Mouse (Mus musculus) ES-Bruce4 (cell line): Measurements from ENCODE around the gene Tdp2. TPM values are rescaled to one million over a fixed set of nuclear protein-coding genes. Genes with fewer than 3 reads are reported as not detected.

Source experiments
- H3K27ac ChIP-seq: 2 replicates; pipeline ENCODE4 v1.5.1; 2012; ENCODE audit warnings: low read length, inconsistent platforms; ENCODE audit not compliant: insufficient read depth
- H3K27me3 ChIP-seq: 2 replicates; pipeline ENCODE4 v1.6.1; 2012; ENCODE audit warnings: mild to moderate bottlenecking, low read length, inconsistent platforms; ENCODE audit not compliant: control insufficient read depth, poor library complexity, insufficient read depth, severe bottlenecking
- H3K36me3 ChIP-seq: 2 replicates; pipeline ENCODE4 v1.6.1; 2012; ENCODE audit warnings: inconsistent platforms, mild to moderate bottlenecking, low read length, moderate library complexity; ENCODE audit not compliant: control insufficient read depth, poor library complexity, insufficient read depth, severe bottlenecking
- H3K4me1 ChIP-seq: one replicate; pipeline ENCODE4 v1.8.1; 2011; ENCODE audit warnings: low read length; ENCODE audit not compliant: control insufficient read depth, insufficient read depth
- H3K4me3 ChIP-seq: 2 replicates; pipeline ENCODE4 v1.5.1; 2011; ENCODE audit warnings: low read depth, mild to moderate bottlenecking, low read length
- H3K9ac ChIP-seq: 2 replicates; pipeline ENCODE4 v1.6.1; 2012; ENCODE audit warnings: low read depth, mild to moderate bottlenecking, inconsistent platforms; ENCODE audit not compliant: poor library complexity, severe bottlenecking
- H3K9me3 ChIP-seq: replicated peaks from 2 replicates; pipeline ENCODE4 v1.6.1; 2012; ENCODE audit warnings: mild to moderate bottlenecking, low read length, inconsistent platforms; ENCODE audit not compliant: control insufficient read depth, poor library complexity, insufficient read depth, severe bottlenecking
- CTCF ChIP-seq: IDR thresholded peaks from one replicate; pipeline ENCODE4 v1.8.1; 2011; ENCODE audit warnings: low read depth, low read length
- EP300 ChIP-seq: IDR thresholded peaks from 2 replicates; pipeline ENCODE4 v1.6.1; 2011; ENCODE audit warnings: low read depth, low read length; ENCODE audit not compliant: insufficient read depth
- POLR2A ChIP-seq: IDR thresholded peaks from one replicate; pipeline ENCODE4 v1.8.1; 2011; ENCODE audit warnings: low read length; ENCODE audit not compliant: insufficient read depth
- polyA plus RNA-seq: library from polyadenylated mRNA; stranded (reverse); fragments of >200 nt; gene quantifications from 2 replicates; pipeline ENCODE4 v1.2.4, GENCODE M21; 2011; ENCODE audit warnings: low read depth; ENCODE audit not compliant: missing spikeins, insufficient read depth, insufficient read length

Tdp2 gene
- polyA plus RNA-seq, 1 experiment = 95.8 TPM

DNA sequence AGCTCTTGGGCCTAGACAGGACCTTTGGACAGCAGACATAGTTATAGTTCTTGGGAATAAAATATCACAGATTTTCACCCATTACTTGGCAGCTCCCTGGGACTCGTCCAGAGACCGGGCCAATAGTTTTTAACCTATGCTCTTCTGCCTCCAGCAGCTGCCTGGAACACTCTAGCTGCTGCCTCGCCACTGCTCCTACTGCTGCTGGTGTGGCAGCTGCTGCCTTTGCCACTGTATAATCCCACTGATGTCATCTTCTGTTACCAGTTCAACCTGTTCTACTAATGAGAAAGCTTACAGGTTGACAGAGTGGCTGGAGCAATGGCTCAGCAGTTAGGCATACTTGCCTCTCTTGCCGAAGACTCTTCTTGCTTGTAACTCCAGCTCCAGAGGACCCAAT is 17.8 kb downstream of the Tdp2 start:
- Histone ChIP-seq H3K9me3 (no peaks in the 10 kb centered on the region), H3K4me1 (no peaks in the 10 kb centered on the region), H3K27me3 (no peaks in the 10 kb centered on the region), H3K27ac (no peak overlapping the region), H3K4me3 (no peak overlapping the region), H3K9ac (no peak overlapping the region), H3K36me3 (no peaks in the 10 kb centered on the region)
- no peak for TF ChIP-seq EP300

DNA sequence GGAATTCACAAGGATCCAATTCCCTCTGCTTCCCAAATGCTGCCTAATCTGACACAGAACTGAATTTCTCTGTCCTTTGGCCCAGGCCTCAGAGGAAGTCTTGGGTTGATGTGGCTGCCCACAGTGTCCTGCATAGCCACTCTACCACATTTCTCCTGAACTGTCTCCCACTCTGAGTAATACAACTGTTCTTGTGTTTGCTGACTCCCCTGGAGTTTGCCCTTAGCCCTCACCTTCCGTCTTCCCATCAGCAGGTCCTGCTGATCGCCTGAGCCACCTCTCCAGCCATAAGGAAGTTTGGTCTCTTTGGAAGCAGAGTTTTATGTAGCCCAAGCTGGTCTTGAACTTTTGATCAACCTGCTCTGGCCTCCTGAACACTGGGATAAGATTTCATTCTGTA is 20.5 kb downstream of the Tdp2 start:
- H3K4me3 ChIP-seq = no peak overlapping the region
- no peaks in the 10 kb centered on the region for H3K36me3 ChIP-seq
- TF ChIP-seq POLR2A = no peak
- TF ChIP-seq CTCF = no peak
- no peak for TF ChIP-seq EP300
- H3K9ac ChIP-seq = no peak overlapping the region
- H3K27me3 ChIP-seq = no peaks in the 10 kb centered on the region
- no peak overlapping the region for H3K27ac ChIP-seq
- H3K4me1 ChIP-seq = no peaks in the 10 kb centered on the region
- H3K9me3 ChIP-seq = no peaks in the 10 kb centered on the region

DNA sequence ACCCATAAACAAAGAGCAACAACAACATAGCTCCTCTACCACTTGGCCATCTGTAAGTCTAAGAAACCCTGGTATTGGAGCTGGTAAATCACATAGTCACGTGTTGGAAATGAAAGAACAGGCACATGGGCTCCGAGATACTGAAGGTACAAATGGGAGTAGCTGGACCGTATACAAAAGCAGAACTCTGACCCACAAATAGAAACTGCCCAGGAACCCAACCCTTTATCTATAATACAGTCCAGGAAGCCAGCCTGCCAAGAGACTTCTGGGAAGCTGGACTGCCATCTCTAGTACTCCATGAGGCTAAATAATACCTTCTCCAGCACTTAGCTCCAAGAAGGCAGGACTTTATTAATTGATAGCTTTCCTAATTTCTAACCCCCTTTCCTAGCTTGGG is 21.1 kb downstream of the Tdp2 start:
- no peaks in the 10 kb centered on the region for H3K36me3 ChIP-seq
- H3K27ac ChIP-seq = no peak overlapping the region
- no peaks in the 10 kb centered on the region for H3K27me3 ChIP-seq
- no peak overlapping the region for H3K9ac ChIP-seq
- no peaks in the 10 kb centered on the region for H3K4me1 ChIP-seq
- TF ChIP-seq POLR2A (no peak), EP300 (no peak), CTCF (no peak)
- no peaks in the 10 kb centered on the region for H3K9me3 ChIP-seq
- no peak overlapping the region for H3K4me3 ChIP-seq

DNA sequence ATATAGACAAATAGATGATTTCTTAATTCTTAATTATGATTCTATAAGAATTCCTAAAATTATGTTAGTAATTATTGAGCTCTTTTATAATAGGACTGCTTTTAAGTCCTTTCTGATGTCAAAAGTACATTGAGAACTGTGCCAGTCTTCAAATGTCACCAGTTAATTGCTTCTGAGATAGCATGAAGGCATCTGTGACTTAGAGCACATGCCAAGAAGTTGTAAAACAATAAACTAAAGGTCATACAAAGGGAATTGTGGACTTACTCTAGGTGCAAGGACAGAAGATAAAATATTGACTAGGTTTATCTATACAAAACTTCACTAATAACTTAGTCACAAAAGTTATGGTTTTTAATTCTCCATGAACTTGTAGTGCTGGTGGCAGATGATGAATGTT is 27.6 kb downstream of the Tdp2 start:
- no peak overlapping the region for H3K9ac ChIP-seq
- no peaks in the 10 kb centered on the region for H3K27me3 ChIP-seq
- no peaks in the 10 kb centered on the region for H3K9me3 ChIP-seq
- no peaks in the 10 kb centered on the region for H3K36me3 ChIP-seq
- TF ChIP-seq EP300 = no peak
- TF ChIP-seq POLR2A = no peak
- no peak for TF ChIP-seq CTCF
- H3K4me3 ChIP-seq = no peak overlapping the region
- H3K27ac ChIP-seq = no peak overlapping the region
- H3K4me1 ChIP-seq = no peaks in the 10 kb centered on the region

DNA sequence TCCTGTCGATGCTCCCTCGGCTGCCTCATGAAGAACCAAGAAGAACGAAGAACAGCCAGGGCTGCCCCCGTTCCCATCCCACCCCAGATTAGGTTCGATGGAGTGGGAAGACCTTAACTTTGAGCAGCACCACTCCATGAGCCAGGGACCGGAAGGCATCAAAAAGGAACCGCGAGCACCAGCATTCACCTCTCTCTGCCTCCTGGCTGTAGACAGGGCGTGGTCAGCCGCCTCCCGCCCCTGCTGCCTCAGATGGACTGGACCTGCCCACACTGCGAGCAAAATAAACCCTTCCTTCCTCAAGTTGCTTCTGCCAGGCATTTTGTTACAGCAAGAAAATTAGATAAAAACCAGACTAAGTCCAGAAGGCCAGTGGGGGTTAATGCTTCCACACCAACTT is 29.6 kb downstream of the Tdp2 start:
- Histone ChIP-seq H3K27ac (no peak overlapping the region), H3K9ac (no peak overlapping the region), H3K36me3 (no peaks in the 10 kb centered on the region), H3K4me3 (no peak overlapping the region), H3K9me3 (no peaks in the 10 kb centered on the region), H3K27me3 (no peaks in the 10 kb centered on the region), H3K4me1 (no peaks in the 10 kb centered on the region)
- TF ChIP-seq EP300 (no peak), CTCF (no peak), POLR2A (no peak)

DNA sequence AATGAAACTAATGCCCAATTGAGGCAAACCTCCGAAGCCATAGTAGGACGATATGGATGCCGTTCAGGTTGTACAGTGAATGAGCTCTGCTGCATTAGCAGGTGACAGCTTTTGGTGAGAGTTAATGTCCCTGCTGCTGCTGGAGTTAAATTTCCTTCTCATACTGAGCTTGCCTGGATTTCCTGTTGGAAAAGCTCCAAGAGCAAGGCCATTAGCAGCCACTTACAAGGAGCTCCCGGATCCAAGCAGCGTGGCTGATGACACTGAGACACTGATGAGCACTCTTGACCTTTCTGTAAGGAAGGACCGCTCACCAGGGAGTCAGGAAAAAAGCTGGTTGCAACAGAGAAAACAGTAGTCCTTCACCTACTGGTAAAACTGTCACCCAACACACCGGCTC is 30.5 kb downstream of the Tdp2 start:
- no peak for TF ChIP-seq CTCF
- no peak for TF ChIP-seq EP300
- no peak for TF ChIP-seq POLR2A

DNA sequence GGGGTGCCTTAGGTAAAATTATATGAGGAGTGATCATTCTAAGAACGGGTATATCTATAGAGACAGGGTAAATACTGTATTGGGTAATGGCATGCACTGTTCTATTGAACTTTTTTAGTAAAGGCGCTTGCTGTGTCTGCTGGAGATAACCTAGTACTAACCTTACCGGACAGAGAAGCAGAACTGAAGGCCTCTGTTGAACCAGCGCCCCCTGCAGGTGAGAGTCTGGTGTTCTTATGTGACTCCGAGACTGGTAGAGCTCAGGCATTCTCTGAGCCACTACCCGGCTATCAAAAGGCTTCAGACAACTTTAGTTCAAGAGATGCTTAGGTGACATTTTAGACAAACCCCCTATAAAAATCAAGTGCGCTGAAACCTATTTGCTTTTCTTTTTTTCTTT is 31.0 kb downstream of the Tdp2 start:
- Histone ChIP-seq H3K9ac (no peak overlapping the region), H3K9me3 (no peaks in the 10 kb centered on the region), H3K27ac (no peak overlapping the region), H3K27me3 (no peaks in the 10 kb centered on the region), H3K36me3 (no peaks in the 10 kb centered on the region), H3K4me3 (no peak overlapping the region), H3K4me1 (no peaks in the 10 kb centered on the region)
- TF ChIP-seq POLR2A (no peak), EP300 (no peak), CTCF (peak; percentile 79)

More for the DNA sequence above, 30.5 kb downstream of the Tdp2 start:
- Histone ChIP-seq H3K4me3 (no peak overlapping the region), H3K36me3 (no peaks in the 10 kb centered on the region), H3K4me1 (no peaks in the 10 kb centered on the region), H3K9ac (no peak overlapping the region), H3K27ac (no peak overlapping the region), H3K9me3 (no peaks in the 10 kb centered on the region), H3K27me3 (no peaks in the 10 kb centered on the region)
